Mouse (Mus musculus) intestine, embryonic 16.5 days (tissue): ENCODE data around the gene Ptprd. TPM values are rescaled to one million over a fixed set of nuclear protein-coding genes. Genes with fewer than 3 reads are reported as not detected.
A peak's percentile ranks its signal among the peaks of the same experiment; 100 is the strongest.
"Not testable (repeated sequence)": the region's sequence is repeated elsewhere in the genome, so short reads cannot be mapped to it uniquely, and the experiment has no call there.

Experiments used
- ATAC-seq: fragments of 200-750 bp; cut with Nextera tagmentation; 2 replicates; pipeline ENCODE4 v1.8.0; 2017; ENCODE audit warnings: moderate TSS enrichment, moderate library complexity
- H3K27ac ChIP-seq: fragments of 300-500 bp; sonication (generic); 2 replicates; pipeline ENCODE4 v1.5.1; 2014; ENCODE audit warnings: mild to moderate bottlenecking, low read length
- H3K27me3 ChIP-seq: fragments of 300-500 bp; sonication (generic); replicated peaks from 2 replicates; pipeline ENCODE4 v1.6.1; 2014; ENCODE audit warnings: low read length, control low read depth, mixed read lengths; ENCODE audit not compliant: control insufficient read depth, insufficient read depth
- H3K36me3 ChIP-seq: fragments of 300-500 bp; sonication (generic); 2 replicates; pipeline ENCODE4 v1.6.1; 2014; ENCODE audit warnings: low read length, control low read depth; ENCODE audit not compliant: control insufficient read depth, insufficient read depth
- H3K4me1 ChIP-seq: fragments of 300-500 bp; sonication (generic); 2 replicates; pipeline ENCODE4 v1.6.1; 2014; ENCODE audit warnings: low read length, control low read depth, mixed read lengths; ENCODE audit not compliant: control insufficient read depth, insufficient read depth
- H3K4me2 ChIP-seq: fragments of 300-500 bp; sonication (generic); 2 replicates; pipeline ENCODE4 v1.6.1; 2014; ENCODE audit warnings: low read depth, low read length, control low read depth
- H3K4me3 ChIP-seq: fragments of 300-500 bp; sonication (generic); 2 replicates; pipeline ENCODE4 v1.5.1; 2014; ENCODE audit warnings: mild to moderate bottlenecking, low read length
- H3K9ac ChIP-seq: fragments of 300-500 bp; sonication (generic); 2 replicates; pipeline ENCODE4 v1.6.1; 2014; ENCODE audit warnings: low read depth, low read length
- H3K9me3 ChIP-seq: fragments of 300-500 bp; sonication (generic); 2 replicates; pipeline ENCODE4 v1.6.1; 2016; ENCODE audit warnings: low read length, control low read depth; ENCODE audit not compliant: control insufficient read depth
- WGBS: fragments of 180-500 bp; shearing (Covaris S2); extraction: QIAGEN DNeasy Blood & Tissue Kit; methylation state at CpG from one replicate; pipeline ENCODE4 v1.1.7; 2014; 5-methylcytosine and 5-hydroxymethylcytosine counted together
- polyA plus RNA-seq: library from polyadenylated mRNA; unstranded; fragments of >200 nt; fragmentation: Nextera tagmentation; extraction: Ambion mirVana; gene quantifications from 2 replicates; pipeline ENCODE4 v1.2.1, GENCODE M21; 2015

The Ptprd gene
- polyA plus RNA-seq, 1 experiment from 2014 or later: 5.0 TPM

DNA sequence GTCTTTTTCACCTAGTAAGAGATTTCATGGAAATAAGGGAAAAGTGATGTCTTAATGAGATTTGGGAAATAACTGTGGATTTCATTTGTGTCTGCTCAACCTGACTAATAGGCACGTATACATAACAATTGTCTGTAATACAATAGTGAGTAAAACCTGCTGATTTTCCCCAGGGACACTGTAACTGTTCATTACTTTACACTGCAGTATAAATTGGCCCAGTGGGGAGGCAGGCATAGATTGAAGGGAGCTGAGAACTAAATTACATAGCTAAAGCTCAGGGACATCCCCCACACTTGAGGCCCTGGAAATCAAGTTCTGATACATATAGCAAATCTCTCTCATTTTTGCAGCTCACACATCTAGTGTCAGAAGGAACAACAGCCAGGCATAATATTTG is 209.7 kb downstream of the Ptprd start:
- no peak overlapping the region for H3K4me3 ChIP-seq
- no peaks in the 10 kb centered on the region for H3K4me1 ChIP-seq
- H3K9ac ChIP-seq: no peak overlapping the region
- no peak for ATAC-seq
- no peak overlapping the region for H3K27ac ChIP-seq
- no peaks in the 10 kb centered on the region for H3K27me3 ChIP-seq
- WGBS: 60% methylated on average over 1 of the region's 1 CpGs
- H3K9me3 ChIP-seq: no peaks in the 10 kb centered on the region
- H3K4me2 ChIP-seq: no peak overlapping the region
- no peaks in the 10 kb centered on the region for H3K36me3 ChIP-seq

DNA sequence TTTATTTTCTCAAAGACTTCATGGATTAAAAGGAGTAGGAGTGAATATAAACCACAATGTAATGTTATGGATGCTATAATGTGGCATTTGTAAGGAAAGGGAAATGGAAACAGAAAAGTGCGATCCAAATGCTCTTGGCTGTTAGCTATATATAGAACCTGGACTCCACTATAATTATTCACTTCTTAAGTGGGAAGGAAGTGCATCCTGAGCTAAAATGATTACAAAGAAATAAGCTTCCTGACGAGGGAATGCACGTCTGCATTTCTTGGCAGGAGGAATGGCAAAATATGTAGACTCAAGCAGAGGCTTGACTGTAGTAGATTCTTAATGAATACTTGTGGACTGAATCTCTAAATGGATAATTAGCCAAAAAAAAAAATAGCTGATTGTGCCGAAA is 219.1 kb downstream of the Ptprd start:
- Histone ChIP-seq H3K4me1 (no peaks in the 10 kb centered on the region), H3K9me3 (no peaks in the 10 kb centered on the region), H3K36me3 (no peaks in the 10 kb centered on the region), H3K27me3 (no peaks in the 10 kb centered on the region), H3K4me3 (no peak overlapping the region), H3K9ac (no peak overlapping the region), H3K4me2 (no peak overlapping the region), H3K27ac (no peak overlapping the region)
- ATAC-seq: no peak
- WGBS: 70% methylated on average over 4 of the region's 4 CpGs

DNA sequence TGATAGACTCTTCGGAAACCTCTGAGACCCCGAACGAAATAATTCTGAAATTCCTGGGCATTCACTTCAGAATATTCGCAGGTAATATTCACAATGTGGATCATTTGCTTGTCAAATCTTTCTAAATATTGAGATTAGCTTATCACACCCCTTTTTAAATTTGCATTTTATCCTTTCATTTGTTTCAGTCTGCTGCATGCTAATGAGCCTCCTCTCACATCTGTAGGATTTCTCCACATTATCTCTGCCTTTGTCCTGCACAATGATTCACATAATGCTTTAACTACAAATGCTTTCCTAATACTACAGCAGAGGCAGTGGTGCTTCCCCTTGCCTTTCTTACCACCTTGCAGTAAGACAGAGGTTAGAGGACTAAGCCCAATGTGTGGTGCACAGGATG is 229.7 kb downstream of the Ptprd start:
- H3K9ac ChIP-seq: no peak overlapping the region
- H3K4me1 ChIP-seq: no peaks in the 10 kb centered on the region
- WGBS: 86% methylated on average over 4 of the region's 4 CpGs
- no peaks in the 10 kb centered on the region for H3K9me3 ChIP-seq
- H3K27me3 ChIP-seq: no peaks in the 10 kb centered on the region
- ATAC-seq: no peak
- no peak overlapping the region for H3K4me3 ChIP-seq
- H3K4me2 ChIP-seq: no peak overlapping the region
- H3K36me3 ChIP-seq: no peaks in the 10 kb centered on the region
- H3K27ac ChIP-seq: no peak overlapping the region

DNA sequence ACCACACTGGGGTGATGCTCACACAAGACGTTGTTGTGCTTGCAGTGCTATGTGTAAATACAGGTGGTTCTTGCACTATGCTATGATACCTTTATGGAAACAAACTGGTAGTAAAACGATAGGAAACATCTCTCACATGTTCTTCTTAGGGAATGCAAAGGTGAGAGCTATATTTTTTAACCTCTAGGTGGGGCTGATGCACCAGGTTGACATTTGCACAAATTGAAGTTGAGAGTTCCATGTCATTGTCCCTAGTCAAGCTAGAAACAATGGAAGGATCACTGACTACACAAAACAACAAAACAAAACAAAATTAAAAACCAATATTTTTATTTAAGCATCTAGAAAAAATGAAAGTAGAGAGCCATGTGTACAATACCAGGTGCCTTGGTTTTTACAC is 250.1 kb downstream of the Ptprd start:
- no peaks in the 10 kb centered on the region for H3K27me3 ChIP-seq
- no peak for ATAC-seq
- no peaks in the 10 kb centered on the region for H3K9me3 ChIP-seq
- H3K9ac ChIP-seq: no peak overlapping the region
- H3K27ac ChIP-seq: no peak overlapping the region
- no peaks in the 10 kb centered on the region for H3K36me3 ChIP-seq
- 18% methylated on average over 2 of the region's 2 CpGs for WGBS
- H3K4me1 ChIP-seq: no peaks in the 10 kb centered on the region
- no peak overlapping the region for H3K4me3 ChIP-seq
- H3K4me2 ChIP-seq: no peak overlapping the region

DNA sequence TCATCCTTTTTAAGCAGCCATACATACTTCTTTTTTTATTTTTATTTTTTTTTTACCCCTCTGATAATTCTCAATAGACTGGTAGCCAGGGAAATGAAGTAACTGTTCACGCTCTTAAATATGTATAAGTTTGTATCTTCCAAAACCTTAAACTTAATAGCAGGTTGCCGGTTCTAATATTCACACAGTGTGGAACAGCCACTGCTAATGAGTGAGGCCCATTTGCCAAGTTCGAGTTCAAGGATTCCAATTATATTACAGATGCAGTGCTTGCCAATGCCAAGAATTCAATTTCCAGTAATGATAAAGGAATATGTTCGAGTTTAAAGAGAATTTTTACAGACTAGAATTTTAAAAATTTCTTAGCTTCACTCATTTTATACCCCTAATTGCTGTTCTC is 322.3 kb downstream of the Ptprd start:
- Histone ChIP-seq H3K27ac (no peak overlapping the region), H3K36me3 (no peaks in the 10 kb centered on the region), H3K9me3 (no peaks in the 10 kb centered on the region), H3K9ac (no peak overlapping the region), H3K4me1 (no peaks in the 10 kb centered on the region), H3K4me2 (no peak overlapping the region), H3K27me3 (no peaks in the 10 kb centered on the region), H3K4me3 (no peak overlapping the region)
- no peak for ATAC-seq
- WGBS: 86% methylated on average over 4 of the region's 4 CpGs

DNA sequence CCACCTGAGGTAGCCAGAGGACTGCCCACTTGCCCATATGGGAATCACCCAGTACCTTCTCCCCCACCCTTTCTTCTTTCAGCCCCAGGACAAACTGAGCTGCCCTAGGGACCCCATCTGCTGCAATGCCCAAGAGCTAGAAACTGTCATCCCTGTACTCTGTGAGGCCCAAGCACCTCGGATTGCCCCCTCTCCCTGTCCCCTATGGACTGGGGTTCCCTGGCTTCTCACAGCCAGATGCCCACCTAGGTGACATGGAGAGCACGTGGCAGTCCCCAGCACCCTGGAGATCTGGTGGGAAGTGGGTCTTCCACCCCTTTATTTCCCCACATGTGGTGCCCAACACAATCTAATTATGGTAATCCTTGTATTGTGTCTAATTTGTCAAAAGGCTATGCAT is 331.5 kb downstream of the Ptprd start:
- no peaks in the 10 kb centered on the region for H3K9me3 ChIP-seq
- H3K4me3 ChIP-seq: no peak overlapping the region
- WGBS: 58% methylated on average over 2 of the region's 2 CpGs
- ATAC-seq: no peak
- no peak overlapping the region for H3K27ac ChIP-seq
- H3K36me3 ChIP-seq: no peaks in the 10 kb centered on the region
- H3K4me1 ChIP-seq: no peaks in the 10 kb centered on the region
- H3K9ac ChIP-seq: no peak overlapping the region
- no peaks in the 10 kb centered on the region for H3K27me3 ChIP-seq
- H3K4me2 ChIP-seq: no peak overlapping the region

DNA sequence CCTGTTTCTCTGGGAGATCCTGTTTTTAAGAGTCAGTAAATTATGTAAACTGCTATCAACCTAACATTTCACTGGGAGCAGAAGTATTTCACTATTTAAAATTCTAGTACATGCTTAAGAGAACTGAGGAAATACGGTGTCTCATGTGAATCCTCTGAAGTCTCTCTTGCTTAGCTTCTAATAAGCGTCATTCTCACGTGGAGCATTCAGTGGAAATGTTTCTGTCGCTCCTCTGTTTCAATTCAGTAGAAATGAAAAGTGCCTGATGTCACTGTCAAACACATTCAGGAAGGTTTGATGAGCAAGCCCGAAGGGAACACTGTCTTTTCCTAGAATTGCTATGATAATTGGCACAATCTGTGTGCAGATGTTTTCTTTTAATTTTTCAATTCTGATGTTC is 350.5 kb downstream of the Ptprd start:
- Histone ChIP-seq H3K36me3 (no peaks in the 10 kb centered on the region), H3K9ac (no peak overlapping the region), H3K9me3 (no peaks in the 10 kb centered on the region), H3K4me2 (no peak overlapping the region), H3K4me1 (no peaks in the 10 kb centered on the region), H3K4me3 (no peak overlapping the region), H3K27ac (no peak overlapping the region), H3K27me3 (no peaks in the 10 kb centered on the region)
- 73% methylated on average over 5 of the region's 5 CpGs for WGBS
- ATAC-seq: no peak

DNA sequence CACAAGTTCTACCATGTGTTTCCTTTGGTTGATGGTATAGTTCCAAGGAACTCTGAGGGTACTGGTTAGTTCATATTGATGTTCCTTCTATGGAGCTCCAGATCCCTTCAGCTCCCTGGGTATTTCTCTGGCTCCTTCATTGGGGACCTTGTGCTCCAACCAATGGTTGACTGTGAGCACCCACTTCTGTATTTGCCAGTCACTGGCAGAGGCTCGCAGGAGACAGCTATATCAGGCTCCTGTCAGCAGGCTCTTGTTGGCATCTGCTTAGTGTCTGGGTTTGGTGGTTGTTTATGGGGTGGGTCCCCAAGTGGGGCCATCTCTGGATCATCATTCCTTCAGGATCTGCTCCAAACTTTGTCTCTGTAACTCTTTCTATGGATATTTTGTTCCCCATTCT is 414.4 kb downstream of the Ptprd start:
- H3K27me3 ChIP-seq, H3K36me3 ChIP-seq, ATAC-seq, H3K27ac ChIP-seq, H3K9ac ChIP-seq, H3K4me1 ChIP-seq, H3K4me2 ChIP-seq, H3K9me3 ChIP-seq, H3K4me3 ChIP-seq: not testable (repeated sequence)
- WGBS: 64% methylated on average over 1 of the region's 1 CpGs

DNA sequence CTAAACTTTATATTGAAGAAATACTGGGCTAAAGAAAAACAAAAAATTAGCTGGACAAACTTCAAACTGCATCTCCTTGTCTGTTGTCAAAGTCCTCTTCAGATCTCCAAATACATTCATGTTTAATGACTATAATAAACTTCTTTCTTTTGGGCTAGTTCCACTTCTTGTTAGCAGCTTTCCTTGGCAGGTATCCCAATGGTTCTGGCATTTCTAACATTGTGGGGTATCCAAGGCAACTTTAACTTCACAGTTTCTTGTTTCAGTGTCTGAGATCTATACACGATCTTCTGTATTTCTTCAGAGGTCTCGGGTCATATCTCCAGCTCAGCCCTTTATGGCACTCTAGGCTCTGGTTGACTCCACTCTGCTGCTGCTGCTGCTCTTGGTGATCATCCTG is 434.5 kb downstream of the Ptprd start:
- H3K9me3 ChIP-seq: no peaks in the 10 kb centered on the region
- no peaks in the 10 kb centered on the region for H3K27me3 ChIP-seq
- WGBS: 88% methylated on average over 2 of the region's 2 CpGs
- no peaks in the 10 kb centered on the region for H3K36me3 ChIP-seq
- no peak overlapping the region for H3K27ac ChIP-seq
- no peak overlapping the region for H3K9ac ChIP-seq
- H3K4me1 ChIP-seq: no peaks in the 10 kb centered on the region
- no peak overlapping the region for H3K4me2 ChIP-seq
- no peak for ATAC-seq
- H3K4me3 ChIP-seq: no peak overlapping the region

DNA sequence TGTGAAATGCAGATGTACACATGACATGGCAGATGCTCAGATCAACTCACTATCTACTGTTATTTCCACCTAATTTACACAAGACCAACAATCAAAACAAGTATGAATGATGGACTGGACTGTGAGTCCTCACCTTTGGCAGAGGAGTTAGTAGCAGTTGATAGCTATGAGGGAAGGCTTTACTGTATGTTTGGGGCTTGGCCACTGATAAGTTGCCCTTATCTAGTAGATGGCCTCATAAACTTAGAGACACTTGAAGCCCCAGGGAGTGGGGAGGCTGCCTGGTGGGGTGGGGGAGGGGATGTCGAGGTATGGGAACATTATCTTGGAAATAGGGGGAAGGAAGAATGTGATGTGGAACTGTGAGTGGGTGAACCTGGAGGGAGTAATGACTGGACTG is 448.0 kb downstream of the Ptprd start:
- H3K27ac ChIP-seq: no peak overlapping the region
- no peak overlapping the region for H3K9ac ChIP-seq
- H3K4me2 ChIP-seq: no peak overlapping the region
- H3K9me3 ChIP-seq: no peaks in the 10 kb centered on the region
- no peak overlapping the region for H3K4me3 ChIP-seq
- peak; percentile 68 for ATAC-seq
- H3K4me1 ChIP-seq: no peaks in the 10 kb centered on the region
- WGBS: 46% methylated on average over 1 of the region's 1 CpGs
- H3K36me3 ChIP-seq: no peaks in the 10 kb centered on the region
- no peaks in the 10 kb centered on the region for H3K27me3 ChIP-seq
